Mouse (Mus musculus): ENCODE measurements around the gene Rtel1.

DNA sequence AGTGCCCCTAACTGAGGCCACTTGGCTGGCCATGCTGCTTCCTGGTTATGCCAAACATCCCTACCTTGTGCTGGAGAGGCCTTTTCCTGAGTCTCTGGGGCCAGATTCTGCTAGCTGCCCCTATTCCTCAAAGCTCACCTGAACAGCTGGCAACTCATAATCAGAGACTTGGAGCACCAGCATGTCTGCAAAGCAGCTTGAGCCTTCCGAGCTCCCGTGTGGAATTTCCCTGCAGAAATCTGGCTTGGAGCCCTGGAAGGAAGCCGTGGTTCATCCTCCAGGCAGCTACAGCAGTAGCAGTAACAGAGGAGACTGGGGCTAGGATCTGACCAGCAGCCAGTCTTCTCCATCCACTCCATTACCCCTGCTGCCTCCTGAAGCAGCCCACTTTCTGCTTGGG, 66.3 kb downstream of the Rtel1 start:
- TF ChIP-seq CTCF (IDR thresholded peaks at IDR 0.05; ENCODE audit: control insufficient read depth, insufficient read depth, insufficient read length) (no peak), MYOD1 (IDR thresholded peaks at IDR 0.05; ENCODE audit: control insufficient read depth, insufficient read length, low read depth) (no peak), CEBPB (IDR thresholded peaks at IDR 0.05; ENCODE audit: low read depth) (no peak), MYOG (IDR thresholded peaks at IDR 0.05; ENCODE audit: control insufficient read depth, extremely low read depth, insufficient read length) (no peak), USF1 (IDR thresholded peaks at IDR 0.05; ENCODE audit: low read depth) (no peak), MAX (IDR thresholded peaks at IDR 0.05) (no peak)
